Mouse (Mus musculus) Muller cell, postnatal 12 days (primary cell): Measurements from ENCODE around the gene Agbl1.

Source experiments
- DNase-seq: peaks from one replicate; pipeline ENCODE4 v3.0.0-alpha.2; 2015; ENCODE audit errors: inconsistent ontology term

The Agbl1 gene

DNA sequence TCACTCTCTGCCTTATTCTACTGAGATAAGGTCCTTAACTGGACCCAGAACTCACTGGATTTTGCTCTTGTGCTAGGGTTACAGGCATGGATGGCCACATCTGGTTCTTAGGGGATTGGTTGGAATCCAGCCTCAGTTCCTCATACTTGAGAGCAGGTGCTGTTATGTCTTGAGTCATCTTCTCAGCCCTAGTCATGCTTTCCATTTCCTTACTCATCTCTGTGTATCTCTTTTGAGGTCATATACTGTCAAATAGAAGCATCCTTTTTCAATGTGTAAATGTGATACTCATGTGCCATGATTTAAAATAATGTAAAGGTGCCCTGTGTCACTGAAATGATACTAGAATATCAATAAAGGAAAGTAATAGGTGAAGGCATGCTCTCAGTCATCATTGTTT is 705.5 kb downstream of the Agbl1 start:
- DNase-seq = no peak

DNA sequence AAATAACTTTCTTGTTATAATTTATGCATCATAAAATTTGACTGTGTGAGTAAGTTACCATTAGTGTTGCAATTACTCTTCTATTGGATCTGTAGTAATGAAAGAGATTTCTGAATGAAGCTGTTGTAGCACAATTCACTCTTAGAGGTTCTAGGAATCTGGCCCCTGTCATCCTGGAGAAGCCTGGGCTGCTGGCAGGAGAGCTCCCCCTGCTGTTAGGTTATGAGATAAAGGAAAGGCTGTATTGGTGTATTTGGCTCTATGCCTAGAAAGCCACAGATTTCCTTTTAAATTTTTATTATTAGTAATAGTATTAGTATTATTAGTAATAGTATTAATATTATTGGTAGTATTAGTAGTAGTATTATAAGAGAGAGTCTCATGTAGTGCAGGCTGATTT is 711.8 kb downstream of the Agbl1 start:
- peak; percentile 22 for DNase-seq

DNA sequence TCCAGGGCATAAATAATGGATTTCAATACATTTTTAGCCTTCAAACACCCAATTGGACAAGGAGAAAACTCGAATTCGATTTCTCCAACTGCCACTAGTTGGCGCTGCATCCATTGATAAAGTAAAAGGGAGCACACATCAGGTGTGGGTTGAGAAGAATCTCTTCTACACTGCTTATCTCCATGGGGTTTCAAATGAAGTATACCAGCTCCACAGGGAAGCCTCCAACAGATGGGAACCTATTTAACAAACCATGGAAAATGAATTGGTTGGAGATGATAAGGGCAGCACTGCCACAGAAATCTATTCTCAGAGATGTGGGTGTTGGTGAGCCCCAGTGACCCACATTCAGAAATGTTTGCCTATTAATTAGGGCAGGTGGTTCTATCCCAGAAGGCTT is 741.6 kb downstream of the Agbl1 start:
- DNase-seq = peak; percentile 11

DNA sequence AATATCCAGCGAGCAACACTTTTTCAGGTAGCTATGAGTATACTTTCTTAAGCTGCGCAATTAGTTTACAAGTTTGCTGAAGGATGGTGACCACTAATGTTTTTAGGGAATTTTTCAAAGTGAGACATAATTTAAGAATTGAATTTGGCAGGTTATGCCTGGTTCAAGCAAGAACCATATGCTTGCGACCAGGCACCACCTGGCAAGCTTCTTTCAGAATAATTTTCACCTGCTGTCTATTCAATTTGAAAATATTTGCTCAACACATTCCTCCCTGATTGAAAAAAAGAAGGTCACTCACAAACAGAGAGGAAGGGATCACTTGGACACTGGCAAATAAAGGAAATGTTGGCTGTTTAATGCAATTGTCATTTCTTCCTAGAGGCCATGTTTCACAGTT is 779.9 kb downstream of the Agbl1 start:
- DNase-seq = no peak

DNA sequence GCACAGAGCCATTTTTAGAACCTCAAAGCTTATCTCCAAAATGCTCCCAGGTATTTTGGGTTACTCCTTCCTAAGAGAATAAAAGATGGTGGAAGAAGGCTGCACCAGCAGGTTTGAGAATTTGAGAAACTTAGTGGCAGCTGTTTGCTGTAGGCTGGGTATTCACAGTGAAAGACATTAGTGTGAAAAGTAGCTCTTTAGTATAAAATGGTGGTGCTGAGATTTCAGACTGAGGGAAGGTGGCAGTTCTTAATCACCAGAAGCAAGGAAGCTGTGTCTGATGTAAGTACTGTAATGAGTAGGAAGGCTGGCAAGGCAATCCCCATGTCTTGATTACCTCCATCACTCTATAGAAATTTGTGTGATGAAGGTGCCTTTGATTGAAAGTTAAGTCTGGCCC is 799.3 kb downstream of the Agbl1 start:
- DNase-seq = no peak

DNA sequence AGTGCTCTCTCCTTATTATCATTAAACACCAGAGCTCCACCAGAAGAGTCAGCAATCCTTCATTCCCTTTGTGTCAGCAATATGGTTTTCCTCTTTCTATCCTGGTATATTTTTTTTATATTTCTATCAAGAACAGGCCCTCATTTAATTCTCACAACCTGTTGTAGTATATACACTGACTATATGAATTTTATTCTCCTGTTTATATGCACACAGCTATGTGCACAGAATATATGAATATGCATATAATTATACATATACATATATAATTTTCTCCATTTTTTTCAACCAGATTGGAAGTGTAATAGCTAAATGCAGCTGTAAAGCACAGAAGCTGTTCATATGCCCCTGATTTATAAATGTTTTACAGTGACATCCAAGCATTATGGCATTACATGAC is 846.3 kb downstream of the Agbl1 start:
- DNase-seq = no peak

DNA sequence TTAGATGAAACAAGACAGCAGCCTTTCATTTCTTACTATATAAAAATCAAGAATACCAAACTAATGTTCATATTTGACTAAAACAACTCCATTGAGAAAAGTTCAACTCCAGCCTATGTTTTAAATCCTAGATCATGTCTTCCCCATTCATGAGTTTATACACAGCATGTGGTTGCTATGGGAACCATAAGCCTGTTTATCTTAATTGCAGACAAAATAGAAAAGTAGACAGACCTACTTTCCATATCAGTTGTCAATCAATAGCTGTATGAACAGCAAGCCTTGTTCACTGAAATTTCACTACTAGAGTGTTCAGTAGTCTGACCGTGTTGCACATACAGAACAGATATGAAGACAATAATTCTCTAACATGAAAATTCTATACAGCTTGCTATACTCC is 857.6 kb downstream of the Agbl1 start:
- DNase-seq = no peak

DNA sequence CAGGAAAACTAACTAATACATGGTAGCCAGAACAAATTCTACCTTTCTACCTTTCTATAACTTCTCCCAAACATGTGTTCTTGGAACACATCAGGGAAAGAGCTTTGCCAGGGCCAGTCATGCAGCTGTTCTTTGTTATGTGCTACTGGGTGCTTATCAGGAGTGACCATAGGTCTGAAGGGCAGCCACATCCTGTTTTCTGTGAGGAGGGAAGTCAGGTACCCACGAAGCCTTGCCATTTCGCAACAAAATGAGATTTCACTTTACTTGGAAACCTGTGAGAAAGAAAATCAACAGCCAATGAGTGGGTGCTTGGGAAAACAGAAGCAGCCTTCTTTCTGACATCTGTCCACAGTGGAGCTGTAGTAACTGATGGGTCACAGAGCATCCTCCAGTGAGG is 865.5 kb downstream of the Agbl1 start:
- DNase-seq = no peak

DNA sequence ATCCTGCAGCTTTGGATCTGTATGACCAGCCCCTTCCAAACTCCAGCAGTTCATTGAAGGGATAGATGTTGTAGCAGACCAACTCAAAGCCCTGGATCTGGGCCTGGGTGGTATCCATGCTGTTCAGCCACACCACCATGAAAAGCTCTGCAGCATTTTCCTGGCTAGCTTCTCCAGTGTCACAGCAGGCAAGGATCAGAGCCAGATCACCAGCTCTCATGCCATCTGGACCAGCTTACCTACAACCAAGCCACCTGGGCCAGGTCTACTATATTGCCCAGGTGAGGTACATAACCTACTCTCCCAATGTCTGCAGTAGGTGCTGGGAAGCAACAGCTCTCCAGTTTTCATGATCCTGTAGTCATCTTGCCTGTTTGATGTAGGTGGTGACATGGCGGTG is 884.3 kb downstream of the Agbl1 start:
- no peak for DNase-seq

DNA sequence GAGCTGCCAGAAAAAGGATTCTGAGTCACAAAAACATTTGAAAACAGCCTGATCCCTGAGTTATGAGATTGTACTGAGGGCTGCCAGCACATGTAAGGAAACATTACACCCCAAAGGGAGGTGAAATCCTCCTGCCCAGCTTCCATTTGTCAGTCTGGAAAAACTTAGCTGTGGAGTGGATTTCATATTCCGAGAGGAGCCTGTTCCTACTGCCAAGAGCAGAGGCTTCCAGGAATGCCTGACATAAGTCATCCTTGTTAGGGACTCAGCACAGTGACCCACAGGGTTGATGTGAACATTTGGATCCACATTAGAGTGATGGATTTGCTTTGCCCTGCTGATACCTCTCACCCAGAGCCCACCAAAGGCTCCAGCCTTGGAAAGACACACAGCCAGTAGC is 899.4 kb downstream of the Agbl1 start:
- DNase-seq = peak; percentile 36

DNA sequence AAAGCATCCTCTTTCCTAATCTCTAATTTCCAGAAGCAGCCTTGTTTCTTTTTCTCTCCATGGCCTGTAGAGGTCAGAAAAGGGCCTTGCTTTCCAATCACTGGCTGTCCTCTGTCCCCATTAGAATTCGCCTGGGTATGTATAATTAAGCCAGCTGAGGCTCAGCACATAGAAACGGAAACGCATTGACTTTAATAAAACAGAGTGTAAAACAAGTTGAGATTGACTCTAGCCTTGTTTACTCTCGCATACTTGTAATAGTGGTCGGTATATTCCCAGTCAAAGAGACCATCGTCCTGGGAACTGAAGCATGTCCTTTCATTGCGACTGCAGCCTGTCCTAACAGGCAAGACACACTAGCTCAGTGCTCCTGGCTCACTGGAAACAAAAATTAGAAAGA is 902.3 kb downstream of the Agbl1 start:
- peak; percentile 62 for DNase-seq

DNA sequence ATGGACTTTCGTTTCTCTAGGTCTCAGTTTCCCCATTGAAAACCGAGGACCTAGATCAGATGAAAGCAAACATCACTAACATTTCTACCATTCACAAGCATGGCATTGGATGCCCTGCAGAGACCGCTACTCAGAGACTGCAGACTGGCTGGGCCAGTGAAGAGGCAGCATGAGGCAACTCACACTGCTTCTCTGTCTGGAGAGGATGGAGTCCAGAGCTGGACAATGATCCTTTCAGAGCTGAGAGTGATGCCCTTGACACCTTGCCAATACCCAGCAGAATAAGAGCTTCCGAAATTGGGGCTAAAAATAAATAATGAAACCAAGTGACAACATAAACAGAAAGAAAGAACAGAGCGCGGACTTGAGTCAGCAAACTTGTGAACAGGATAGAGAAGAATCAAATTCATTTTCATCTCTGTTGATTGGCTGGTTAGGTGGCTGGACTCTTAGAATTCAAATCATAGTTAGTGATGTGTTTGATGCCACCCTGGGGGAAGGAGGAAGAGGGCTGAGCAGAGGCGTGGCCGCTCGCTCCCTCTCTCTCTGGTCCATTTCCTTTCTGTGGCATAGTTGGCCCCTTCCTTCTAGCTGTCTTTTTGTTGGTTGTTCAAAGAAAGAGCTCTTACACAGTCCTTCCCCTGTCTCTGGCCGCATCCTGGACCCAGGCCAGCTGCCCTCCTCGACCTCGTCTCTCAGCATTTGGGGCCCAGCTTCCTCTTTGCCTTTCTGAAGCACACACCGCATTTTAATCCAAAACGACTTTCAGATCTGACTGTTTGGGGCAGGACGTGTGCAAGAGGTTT is 903.1 kb downstream of the Agbl1 start:
- peak; percentile 83 for DNase-seq

DNA sequence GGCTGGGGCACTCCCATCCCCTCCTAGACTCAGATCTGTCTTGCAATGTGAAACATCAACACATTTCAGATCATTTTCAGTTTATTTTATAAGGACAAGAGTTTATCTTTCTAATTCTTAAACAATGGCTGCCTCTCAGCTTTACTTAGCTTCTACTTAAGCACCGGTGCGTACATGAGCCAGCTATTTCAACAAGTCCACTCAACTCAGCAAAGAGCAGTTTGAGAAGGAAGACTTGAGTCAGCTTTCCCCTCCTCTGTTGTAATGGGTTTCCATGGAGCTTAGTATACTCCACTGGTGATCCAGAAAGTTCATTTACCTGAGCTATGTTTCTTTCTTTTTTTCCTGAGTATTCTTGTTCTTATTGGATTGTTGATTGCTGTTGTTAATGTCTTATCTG is 905.2 kb downstream of the Agbl1 start:
- no peak for DNase-seq

DNA sequence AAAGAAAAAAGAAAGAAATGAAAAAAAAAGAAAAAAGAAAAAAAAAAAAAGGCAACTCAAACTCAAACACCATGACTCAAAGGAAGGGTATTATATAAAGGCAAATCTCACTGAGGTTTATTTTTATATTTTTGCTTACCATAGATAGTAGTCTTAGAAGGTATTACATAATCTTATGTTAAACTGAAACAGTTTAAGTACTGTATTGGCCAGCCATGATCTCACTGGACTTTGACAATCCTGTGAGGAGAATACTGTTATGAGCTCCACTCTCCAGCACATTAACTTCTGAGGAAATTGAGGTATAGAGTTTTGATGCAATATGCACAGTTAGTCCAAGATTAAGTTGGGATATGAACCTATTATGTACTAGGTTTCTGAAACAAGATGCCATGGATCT is 909.0 kb downstream of the Agbl1 start:
- no peak for DNase-seq

DNA sequence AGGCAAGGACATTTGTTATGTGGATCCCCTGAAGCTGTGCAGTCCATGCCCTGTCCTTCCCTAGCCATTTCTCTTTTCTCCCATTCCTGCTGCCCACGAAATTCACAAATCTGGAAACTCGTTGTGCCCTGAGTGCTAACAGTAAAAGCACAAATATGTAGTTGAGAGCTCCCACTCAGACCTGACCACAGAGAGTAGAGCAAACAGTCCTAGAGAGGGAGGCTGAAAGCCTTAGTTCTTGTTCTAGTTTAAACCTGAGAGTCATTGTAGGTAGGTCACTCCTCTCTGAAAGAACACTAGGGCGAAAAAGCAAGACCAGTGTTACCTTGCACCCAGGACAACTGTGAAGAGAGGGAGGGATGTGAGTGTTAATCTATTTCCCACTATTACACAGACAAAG is 917.8 kb downstream of the Agbl1 start:
- no peak for DNase-seq

DNA sequence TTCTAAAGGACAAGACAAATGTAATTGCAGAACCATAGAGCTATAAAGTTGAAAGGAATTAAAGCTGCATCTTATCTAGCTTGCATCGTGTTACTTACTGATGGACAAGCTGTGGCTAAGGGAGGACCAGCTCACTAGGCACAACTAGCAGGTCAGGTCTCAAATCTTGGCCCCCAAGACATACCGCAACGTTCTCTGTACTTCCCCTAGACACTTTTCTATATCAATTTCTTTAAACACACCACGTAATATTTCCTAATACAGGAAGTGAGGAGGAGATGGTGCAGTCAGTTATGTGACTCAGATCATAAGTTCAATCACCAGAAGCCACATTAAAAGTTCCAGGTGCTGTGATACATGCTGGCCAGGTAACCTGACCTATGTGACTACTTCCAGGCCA is 919.1 kb downstream of the Agbl1 start:
- DNase-seq = no peak

DNA sequence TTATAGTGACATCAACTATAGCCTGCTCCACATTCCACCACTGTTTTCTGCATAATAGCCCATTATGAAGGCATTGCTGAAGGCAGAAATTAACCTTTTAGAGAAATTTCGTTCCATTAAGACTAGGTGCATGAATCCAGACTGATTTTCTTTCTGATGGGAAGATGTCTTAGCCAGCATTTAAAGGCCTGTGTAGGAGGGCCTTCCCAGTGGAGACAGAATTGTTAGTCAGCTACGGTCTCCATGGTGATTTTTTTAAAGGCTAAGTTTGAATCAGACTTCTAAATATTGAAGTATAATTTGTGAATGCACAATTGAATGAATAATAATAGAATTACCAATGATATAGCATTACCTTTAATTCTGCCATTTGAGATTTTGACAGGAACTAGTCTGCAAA is 920.2 kb downstream of the Agbl1 start:
- no peak for DNase-seq

DNA sequence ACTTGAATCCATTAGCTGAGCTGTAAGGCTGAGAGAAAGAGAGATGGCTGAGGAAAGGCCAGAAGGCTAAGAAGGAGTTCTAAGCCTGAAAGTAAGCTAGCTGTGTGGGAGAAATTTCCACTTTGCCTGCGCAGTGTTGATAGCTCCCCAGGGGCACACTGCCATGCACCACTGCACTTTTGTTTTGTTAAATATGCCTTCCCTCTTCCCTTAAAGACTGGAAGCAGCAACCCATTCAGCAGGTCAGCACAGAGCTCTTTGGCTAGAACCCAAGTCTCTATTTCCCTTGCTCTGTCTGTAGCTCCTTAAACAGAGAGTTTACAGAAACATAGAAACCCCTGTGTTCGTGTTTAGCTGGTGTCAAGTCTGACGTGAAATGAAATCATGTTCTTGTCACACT is 922.7 kb downstream of the Agbl1 start:
- DNase-seq = no peak

DNA sequence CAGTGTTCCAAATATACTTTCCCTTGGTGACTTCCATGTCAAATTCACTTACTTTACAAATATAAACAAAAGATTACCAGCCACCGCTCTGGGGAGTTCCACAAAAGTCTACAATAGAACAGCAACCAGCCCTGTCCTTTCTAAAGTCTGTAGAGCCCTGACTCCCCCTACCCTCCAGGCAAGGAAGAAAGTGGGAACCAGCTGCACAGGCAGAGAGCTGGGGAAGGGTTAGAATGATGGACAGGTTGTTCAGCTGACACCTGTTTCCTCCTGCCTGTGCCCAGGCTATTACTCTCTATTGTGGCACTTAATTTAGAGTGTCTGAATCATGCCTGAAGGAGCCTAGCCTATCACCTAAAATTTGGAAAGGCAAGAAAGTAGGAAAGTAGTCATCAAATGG is 923.2 kb downstream of the Agbl1 start:
- no peak for DNase-seq

DNA sequence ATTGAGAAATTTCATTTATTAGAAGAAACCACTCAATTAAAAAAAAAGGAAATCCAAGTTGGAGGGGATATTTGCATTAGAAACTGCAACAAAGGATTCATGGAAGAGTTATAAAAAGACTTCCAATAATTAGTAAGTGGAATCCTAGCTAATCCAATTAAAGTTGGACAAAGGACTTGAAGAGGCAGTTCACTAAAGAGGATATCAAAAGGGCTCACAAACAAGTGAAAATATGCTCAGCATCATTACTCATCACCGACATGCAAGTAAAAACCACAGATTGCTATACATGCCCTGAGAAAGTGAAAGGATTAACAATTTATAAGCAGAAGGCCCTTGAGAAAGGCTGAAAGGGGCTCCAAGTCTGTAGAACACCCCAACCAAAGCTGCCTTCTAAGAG is 935.2 kb downstream of the Agbl1 start:
- peak; percentile 56 for DNase-seq
